Mouse (Mus musculus): ENCODE measurements around the gene Mvk.

GRCm38 (mm10) chr5:114462067-114463040 lies 18.3 kb downstream of the Mvk start:
- TF ChIP-seq TAL1 (IDR thresholded peaks at IDR 0.05; ENCODE audit: low read length) (no peak), GATA1 (IDR thresholded peaks at IDR 0.05; ENCODE audit: low read length) (no peak)

Data from erythroblast, embryonic 14.5 days (primary cell).